Mouse (Mus musculus): ENCODE measurements around the gene Ggact. TPM values are rescaled to one million over a fixed set of nuclear protein-coding genes. Genes with fewer than 3 reads are reported as not detected.

Ggact gene
- total RNA-seq (2014; rRNA removed) (23.3 and 24.2 TPM in 2 replicates), polyA plus RNA-seq (2015; fragmentation: Nextera tagmentation; extraction: Ambion mirVana) (24.0 and 25.4 TPM in 2 replicates)

DNA sequence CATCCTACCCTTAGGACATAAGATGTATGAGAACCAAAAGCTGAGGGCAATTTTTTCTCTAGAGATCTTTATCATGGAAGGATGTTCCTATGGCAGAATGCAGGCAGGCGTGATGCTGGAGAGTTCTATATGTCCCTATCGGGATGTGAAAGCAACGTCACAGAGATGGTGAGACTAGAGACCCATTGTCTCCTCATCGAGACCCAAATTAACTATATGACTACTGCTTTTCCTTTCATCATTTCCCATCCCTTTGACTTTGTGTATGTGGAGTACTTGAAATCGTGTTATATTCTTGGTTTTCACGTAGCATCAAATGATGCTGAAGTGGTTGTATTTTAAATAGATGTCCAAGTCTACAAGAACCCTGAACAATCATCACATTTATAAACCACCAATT lies at the start of gene Ggact:
Gene Ggact, minus strand, starts transcription at position 101 of the 400 bp plus-strand sequence.
- Histone ChIP-seq H3K4me2 (ENCODE audit: low read depth, low read length, poor library complexity, severe bottlenecking) (peak within 1 kb of the TSS; percentile 96), H3K9me3 (ENCODE audit: low read length) (no peaks in the 10 kb centered on the region), H3K4me1 (ENCODE audit: insufficient read depth, low read length) (no peaks in the 10 kb centered on the region), H3K27ac (ENCODE audit: low read depth, low read length) (0 out of 2 replicates have a peak within 1 kb of the TSS, but pooled peaks have one; percentile 18), H3K4me3 (ENCODE audit: low read depth, low read length) (peak within 1 kb of the TSS; percentile 70), H3K27me3 (ENCODE audit: insufficient read depth, low read length) (no peaks in the 10 kb centered on the region), H3K36me3 (ENCODE audit: insufficient read depth, low read length) (no peaks in the 10 kb centered on the region), H3K9ac (replicated peaks; ENCODE audit: low read length, poor library complexity, severe bottlenecking) (peak within 1 kb of the TSS; percentile 56)
- DNase-seq (ENCODE audit: low spot score) (no peak), ATAC-seq (ENCODE audit: low FRiP score) (no peak)
- TF ChIP-seq CTCF (IDR thresholded peaks at IDR 0.05), result no peak
- WGBS, result 70% methylated on average over 6 of the region's 6 CpGs

- DNase-seq (ENCODE audit: low spot score), result peak; percentile 92
- H3K4me3 ChIP-seq (ENCODE audit: low read depth, low read length), result no peak overlapping the region
- no peaks in the 10 kb centered on the region for H3K27me3 ChIP-seq (ENCODE audit: insufficient read depth, low read length)
- H3K27ac ChIP-seq (ENCODE audit: low read depth, low read length), result no peak overlapping the region
- no peak overlapping the region for H3K4me2 ChIP-seq (ENCODE audit: low read depth, low read length, poor library complexity, severe bottlenecking)
- no peak overlapping the region for H3K9ac ChIP-seq (replicated peaks; ENCODE audit: low read length, poor library complexity, severe bottlenecking)
- peak; percentile 92 for ATAC-seq (ENCODE audit: low FRiP score)
- no peak for TF ChIP-seq CTCF (IDR thresholded peaks at IDR 0.05)
- WGBS, result 71% methylated on average over 8 of the region's 8 CpGs
- 0 out of 2 replicates have a peak, but pooled peaks cover 7% of the 10 kb centered on the region for H3K36me3 ChIP-seq (ENCODE audit: insufficient read depth, low read length)
- no peaks in the 10 kb centered on the region for H3K9me3 ChIP-seq (ENCODE audit: low read length)
- H3K4me1 ChIP-seq (ENCODE audit: insufficient read depth, low read length), result no peaks in the 10 kb centered on the region
These were observed 44.4 kb upstream of the Ggact start for GRCm38 (mm10) chr14:122957941-122958340.

GRCm38 (mm10) chr14:122953331-122953730 lies 39.8 kb upstream of the Ggact start:
- ATAC-seq (ENCODE audit: low FRiP score) (no peak), DNase-seq (ENCODE audit: low spot score) (peak; percentile 74)
- Histone ChIP-seq H3K9me3 (ENCODE audit: low read length) (no peaks in the 10 kb centered on the region), H3K9ac (replicated peaks; ENCODE audit: low read length, poor library complexity, severe bottlenecking) (no peak overlapping the region), H3K36me3 (ENCODE audit: insufficient read depth, low read length) (peaks cover 2% of the 10 kb centered on the region; the same call in 1 of the 2 replicates), H3K27me3 (ENCODE audit: insufficient read depth, low read length) (no peaks in the 10 kb centered on the region), H3K4me2 (ENCODE audit: low read depth, low read length, poor library complexity, severe bottlenecking) (no peak overlapping the region), H3K4me3 (ENCODE audit: low read depth, low read length) (no peak overlapping the region), H3K27ac (ENCODE audit: low read depth, low read length) (no peak overlapping the region), H3K4me1 (ENCODE audit: insufficient read depth, low read length) (no peaks in the 10 kb centered on the region)
- WGBS, result 19% methylated on average over 1 of the region's 1 CpGs
- TF ChIP-seq CTCF (IDR thresholded peaks at IDR 0.05), result peak; percentile 80

DNA sequence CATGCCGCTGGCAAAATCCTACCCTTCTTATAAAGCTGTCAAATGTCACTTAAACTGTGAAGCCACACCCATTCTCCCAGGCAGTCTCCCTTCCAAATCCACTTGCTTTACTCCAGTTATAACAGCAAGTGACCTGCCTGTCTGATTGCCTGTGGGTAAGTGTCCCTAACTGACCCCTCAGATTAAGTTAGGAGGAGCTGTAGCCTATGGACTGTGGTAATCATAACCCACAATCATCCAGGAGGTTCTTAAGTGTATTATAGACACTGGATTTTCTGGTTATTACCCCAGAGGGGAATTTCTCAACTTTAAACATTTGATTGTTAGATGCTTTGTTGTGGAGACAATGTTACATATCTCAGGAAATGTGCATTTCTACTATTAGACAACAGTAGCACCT lies 39.0 kb upstream of the Ggact start:
- Histone ChIP-seq H3K36me3 (ENCODE audit: insufficient read depth, low read length) (peaks cover 2% of the 10 kb centered on the region; the same call in 1 of the 2 replicates), H3K27me3 (ENCODE audit: insufficient read depth, low read length) (no peaks in the 10 kb centered on the region), H3K9me3 (ENCODE audit: low read length) (no peaks in the 10 kb centered on the region), H3K4me1 (ENCODE audit: insufficient read depth, low read length) (no peaks in the 10 kb centered on the region), H3K4me2 (ENCODE audit: low read depth, low read length, poor library complexity, severe bottlenecking) (no peak overlapping the region), H3K9ac (replicated peaks; ENCODE audit: low read length, poor library complexity, severe bottlenecking) (no peak overlapping the region), H3K4me3 (ENCODE audit: low read depth, low read length) (no peak overlapping the region), H3K27ac (ENCODE audit: low read depth, low read length) (no peak overlapping the region)
- no peak for DNase-seq (ENCODE audit: low spot score)
- no peak for ATAC-seq (ENCODE audit: low FRiP score)
- WGBS, result 59% methylated on average over 1 of the region's 1 CpGs
- no peak for TF ChIP-seq CTCF (IDR thresholded peaks at IDR 0.05)

DNA sequence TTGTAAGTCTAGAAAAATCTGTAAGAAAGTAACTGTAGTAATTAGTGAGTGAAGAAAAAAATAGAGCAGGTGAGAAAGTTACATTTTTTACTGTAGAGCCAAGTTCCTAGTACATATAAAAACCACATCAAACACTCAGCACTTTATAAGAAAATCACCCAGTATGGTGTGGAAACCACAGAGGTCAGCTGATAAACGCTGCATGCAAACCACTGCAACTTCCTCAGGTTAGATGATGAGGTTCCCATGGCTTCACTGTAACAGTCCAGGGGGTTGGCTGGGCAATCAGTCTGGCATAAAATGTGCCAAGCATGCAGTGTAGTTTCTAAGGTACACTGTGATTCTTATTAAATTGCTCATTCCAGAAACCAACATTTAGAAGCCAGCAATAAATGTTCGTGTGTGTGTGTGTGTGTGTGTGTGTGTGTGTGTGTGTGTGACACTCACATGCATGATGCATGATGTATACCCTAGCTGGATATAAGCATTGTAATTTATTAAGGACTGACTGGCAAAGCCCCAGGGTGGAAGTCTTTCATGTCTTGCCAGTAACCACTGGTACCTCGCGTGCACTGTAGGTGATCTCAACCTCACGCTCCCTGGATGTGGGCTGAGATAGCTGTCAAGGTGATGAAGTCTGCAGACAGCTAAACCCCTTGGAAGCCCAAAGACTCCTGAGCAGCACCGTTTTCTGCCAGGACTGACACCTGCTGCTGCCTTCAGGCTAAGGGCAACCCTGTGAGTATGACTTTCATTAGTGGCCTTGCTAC lies 38.3 kb upstream of the Ggact start:
- no peak for TF ChIP-seq CTCF (IDR thresholded peaks at IDR 0.05)
- no peak overlapping the region for H3K4me3 ChIP-seq (ENCODE audit: low read depth, low read length)
- H3K36me3 ChIP-seq (ENCODE audit: insufficient read depth, low read length), result peaks cover 2% of the 10 kb centered on the region; the same call in 1 of the 2 replicates
- ATAC-seq (ENCODE audit: low FRiP score) (no peak), DNase-seq (ENCODE audit: low spot score) (no peak)
- no peak overlapping the region for H3K9ac ChIP-seq (replicated peaks; ENCODE audit: low read length, poor library complexity, severe bottlenecking)
- no peaks in the 10 kb centered on the region for H3K9me3 ChIP-seq (ENCODE audit: low read length)
- no peaks in the 10 kb centered on the region for H3K4me1 ChIP-seq (ENCODE audit: insufficient read depth, low read length)
- H3K4me2 ChIP-seq (ENCODE audit: low read depth, low read length, poor library complexity, severe bottlenecking), result no peak overlapping the region
- no peak overlapping the region for H3K27ac ChIP-seq (ENCODE audit: low read depth, low read length)
- no peaks in the 10 kb centered on the region for H3K27me3 ChIP-seq (ENCODE audit: insufficient read depth, low read length)
- 68% methylated on average over 6 of the region's 6 CpGs for WGBS

- Histone ChIP-seq H3K36me3 (ENCODE audit: insufficient read depth, low read length) (peaks cover 2% of the 10 kb centered on the region; the same call in 1 of the 2 replicates), H3K27me3 (ENCODE audit: insufficient read depth, low read length) (no peaks in the 10 kb centered on the region), H3K4me3 (ENCODE audit: low read depth, low read length) (no peak overlapping the region), H3K27ac (ENCODE audit: low read depth, low read length) (no peak overlapping the region), H3K4me1 (ENCODE audit: insufficient read depth, low read length) (no peaks in the 10 kb centered on the region), H3K9ac (replicated peaks; ENCODE audit: low read length, poor library complexity, severe bottlenecking) (no peak overlapping the region), H3K4me2 (ENCODE audit: low read depth, low read length, poor library complexity, severe bottlenecking) (no peak overlapping the region), H3K9me3 (ENCODE audit: low read length) (no peaks in the 10 kb centered on the region)
- 97% methylated on average over 1 of the region's 1 CpGs for WGBS
- TF ChIP-seq CTCF (IDR thresholded peaks at IDR 0.05), result peak; percentile 58
- DNase-seq (ENCODE audit: low spot score) (peak; percentile 9), ATAC-seq (ENCODE audit: low FRiP score) (no peak)
These were observed 37.4 kb upstream of the Ggact start for GRCm38 (mm10) chr14:122950915-122951314.

All from midbrain, postnatal 0 days (tissue).